Mouse (Mus musculus) c-Kit-positive CD71-positive TER-119-positive erythroid progenitor cells, embryonic 14.5 days (primary cell): ENCODE data around the gene Chpf.

Source experiments
- DNase-seq: peaks from one replicate; pipeline ENCODE4 v3.0.0-alpha.2; 2013; ENCODE audit warnings: low spot score

Gene Chpf

GRCm38 (mm10) chr1:75440661-75441060 lies 38.4 kb downstream of the Chpf start:
- DNase-seq, result no peak

GRCm38 (mm10) chr1:75438782-75439181 lies 40.3 kb downstream of the Chpf start:
- no peak for DNase-seq

GRCm38 (mm10) chr1:75435475-75436328 lies 43.4 kb downstream of the Chpf start, which contains the start of gene Gmppa:
Gene Gmppa (plus strand): TSS chr1:75435930.
- DNase-seq, result peak; percentile 59

GRCm38 (mm10) chr1:75425796-75426471 lies 53.2 kb downstream of the Chpf start:
- DNase-seq, result peak; percentile 37
